Mouse (Mus musculus) thymus, adult 2 months (tissue): ENCODE data around the gene Gnb1. TPM values are rescaled to one million over a fixed set of nuclear protein-coding genes. Genes with fewer than 3 reads are reported as not detected.

ENCODE experiments used
- DNase-seq: peaks from one replicate; pipeline ENCODE4 v3.0.0; 2021
- H3K27ac ChIP-seq: fragments of 200-500 bp; 2 replicates; pipeline ENCODE4 v1.5.1; 2012; ENCODE audit warnings: low read length, control low read depth; ENCODE audit not compliant: control insufficient read depth, insufficient read depth
- H3K27me3 ChIP-seq: fragments of 200-500 bp; 2 replicates; pipeline ENCODE4 v1.6.1; 2012; ENCODE audit warnings: mild to moderate bottlenecking, low read length, moderate library complexity, mixed read lengths; ENCODE audit not compliant: control insufficient read depth, insufficient read depth
- H3K36me3 ChIP-seq: fragments of 200-500 bp; 2 replicates; pipeline ENCODE4 v1.6.1; 2012; ENCODE audit warnings: mild to moderate bottlenecking, low read length, moderate library complexity; ENCODE audit not compliant: control insufficient read depth, insufficient read depth
- H3K4me1 ChIP-seq: fragments of 200-500 bp; replicated peaks from 2 replicates; pipeline ENCODE4 v1.6.1; 2012; ENCODE audit warnings: low read length; ENCODE audit not compliant: control insufficient read depth, insufficient read depth
- H3K4me3 ChIP-seq: fragments of 200-500 bp; 2 replicates; pipeline ENCODE4 v1.5.1; 2012; ENCODE audit warnings: mild to moderate bottlenecking, low read length, control low read depth, moderate library complexity; ENCODE audit not compliant: control insufficient read depth, insufficient read depth
- CTCF ChIP-seq: fragments of 200-500 bp; IDR thresholded peaks from 2 replicates; pipeline ENCODE4 v1.5.1; 2012; ENCODE audit warnings: mild to moderate bottlenecking, control low read depth, low read length, moderate library complexity, borderline replicate concordance; ENCODE audit not compliant: control insufficient read depth, poor library complexity, insufficient read depth; ENCODE audit errors: extremely low read depth
- POLR2A ChIP-seq: fragments of 200-500 bp; IDR thresholded peaks from 2 replicates; pipeline ENCODE4 v1.6.1; 2012; ENCODE audit warnings: mild to moderate bottlenecking, low read length, control low read depth, moderate library complexity; ENCODE audit not compliant: control insufficient read depth, poor library complexity, insufficient read depth; ENCODE audit errors: extremely low read depth
- WGBS: fragments of 180-500 bp; shearing (Covaris S2); methylation state at CpG from one replicate; pipeline ENCODE4 v1.1.7; 2018; 5-methylcytosine and 5-hydroxymethylcytosine counted together
- polyA plus RNA-seq: library from polyadenylated mRNA; depleted of rRNA; stranded (reverse); fragments of >200 nt; gene quantifications from 2 replicates; pipeline ENCODE4 v1.2.3, GENCODE M21; 2012

Gene Gnb1
- polyA plus RNA-seq, 1 experiment: 850 TPM

DNA sequence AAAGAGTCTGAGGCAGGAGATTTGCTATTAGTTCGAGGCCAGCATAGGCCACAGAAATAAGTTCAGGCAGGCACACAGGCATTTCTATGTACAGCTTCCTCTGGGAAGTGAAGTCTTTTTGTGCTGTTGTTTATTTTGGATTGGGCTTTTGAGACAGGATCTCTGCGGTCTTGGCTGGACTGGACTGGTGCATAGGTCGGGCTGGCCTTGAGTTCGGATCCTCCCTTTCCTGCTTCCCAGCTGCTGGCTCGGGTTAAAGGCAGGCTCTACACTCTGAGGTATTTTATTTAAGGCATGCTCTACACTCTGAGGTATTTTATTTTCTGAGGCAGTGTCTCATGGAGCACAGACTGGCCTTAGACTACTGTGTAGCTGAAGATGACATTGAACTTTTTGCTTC, 34.6 kb downstream of the Gnb1 start:
- Histone ChIP-seq H3K4me1 (no peaks in the 10 kb centered on the region), H3K27ac (no peak overlapping the region), H3K36me3 (peaks cover 19% of the 10 kb centered on the region), H3K27me3 (no peaks in the 10 kb centered on the region), H3K4me3 (no peak overlapping the region)
- WGBS: 96% methylated on average over 5 of the region's 5 CpGs
- no peak for DNase-seq
- TF ChIP-seq CTCF: no peak
- TF ChIP-seq POLR2A: no peak

DNA sequence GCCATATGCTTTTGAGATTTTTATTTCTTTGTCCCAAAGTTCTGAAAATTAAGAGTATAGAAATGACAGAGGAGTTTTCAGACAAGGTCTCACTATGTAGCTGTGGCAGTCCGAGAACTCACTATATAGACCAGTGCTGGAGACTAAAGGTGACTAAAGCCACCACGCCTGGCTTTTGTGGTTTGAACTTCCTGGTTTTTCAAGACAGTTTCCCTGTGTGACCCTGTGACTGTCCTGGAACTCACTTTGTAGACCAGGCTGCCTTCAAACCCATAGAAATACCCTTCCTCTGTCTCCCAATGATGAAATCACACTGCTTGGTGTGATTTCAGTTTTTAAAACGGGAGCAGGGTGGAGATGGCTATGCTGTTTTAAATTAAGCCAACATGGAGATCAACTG, 38.1 kb downstream of the Gnb1 start:
- Histone ChIP-seq H3K27ac (no peak overlapping the region), H3K4me1 (no peaks in the 10 kb centered on the region), H3K4me3 (no peak overlapping the region), H3K36me3 (peaks cover 29% of the 10 kb centered on the region), H3K27me3 (no peaks in the 10 kb centered on the region)
- DNase-seq: no peak
- TF ChIP-seq CTCF: no peak
- no peak for TF ChIP-seq POLR2A
- WGBS: 77% methylated on average over 3 of the region's 3 CpGs

DNA sequence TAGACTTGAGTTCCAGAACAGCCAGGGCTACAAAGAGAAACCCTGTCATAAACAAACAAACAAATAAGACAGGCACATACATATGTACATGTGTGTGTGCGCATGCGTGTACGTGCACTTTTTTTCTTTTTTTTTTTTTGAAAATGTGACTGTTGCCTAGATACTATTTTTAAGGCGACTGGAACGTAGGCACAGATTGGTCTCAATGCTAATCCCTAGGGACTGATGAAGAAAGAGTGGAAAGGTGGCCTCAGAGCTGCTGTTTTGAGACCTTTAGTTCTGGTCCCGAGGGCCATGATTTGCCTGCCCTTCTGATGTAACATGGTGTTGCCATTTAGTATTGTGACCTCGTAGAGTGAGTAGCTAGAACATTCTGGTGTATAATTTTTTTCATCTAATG, 58.8 kb downstream of the Gnb1 start:
- no peak overlapping the region for H3K4me3 ChIP-seq
- no peaks in the 10 kb centered on the region for H3K4me1 ChIP-seq
- no peak overlapping the region for H3K27ac ChIP-seq
- WGBS: 97% methylated on average over 7 of the region's 7 CpGs
- H3K36me3 ChIP-seq: peaks cover 65% of the 10 kb centered on the region
- DNase-seq: no peak
- TF ChIP-seq CTCF (no peak), POLR2A (no peak)
- no peaks in the 10 kb centered on the region for H3K27me3 ChIP-seq

DNA sequence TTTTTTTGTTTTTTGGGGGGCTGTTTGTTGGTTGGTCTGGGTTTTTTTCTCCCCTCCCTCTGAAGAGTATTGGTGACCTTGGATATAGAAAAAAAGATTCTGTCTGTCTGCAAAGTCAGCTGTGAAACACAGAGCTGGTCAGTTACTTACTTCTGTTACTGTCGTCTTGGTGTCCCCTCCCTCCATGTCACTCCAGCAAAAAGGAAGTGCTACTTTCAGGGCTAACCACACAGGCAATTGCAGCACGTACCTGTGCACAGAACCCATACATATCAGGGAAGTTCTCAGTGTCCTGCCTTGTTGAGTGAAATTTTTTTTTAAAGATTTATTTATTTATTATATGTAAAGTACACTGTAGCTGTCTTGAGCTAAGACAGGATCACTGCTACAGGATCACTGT, 59.3 kb downstream of the Gnb1 start:
- H3K27me3 ChIP-seq: no peaks in the 10 kb centered on the region
- no peak overlapping the region for H3K27ac ChIP-seq
- no peaks in the 10 kb centered on the region for H3K4me1 ChIP-seq
- no peak overlapping the region for H3K4me3 ChIP-seq
- peaks cover 69% of the 10 kb centered on the region for H3K36me3 ChIP-seq
- TF ChIP-seq POLR2A (no peak), CTCF (no peak)
- no peak for DNase-seq
- WGBS: 47% methylated on average over 2 of the region's 2 CpGs

DNA sequence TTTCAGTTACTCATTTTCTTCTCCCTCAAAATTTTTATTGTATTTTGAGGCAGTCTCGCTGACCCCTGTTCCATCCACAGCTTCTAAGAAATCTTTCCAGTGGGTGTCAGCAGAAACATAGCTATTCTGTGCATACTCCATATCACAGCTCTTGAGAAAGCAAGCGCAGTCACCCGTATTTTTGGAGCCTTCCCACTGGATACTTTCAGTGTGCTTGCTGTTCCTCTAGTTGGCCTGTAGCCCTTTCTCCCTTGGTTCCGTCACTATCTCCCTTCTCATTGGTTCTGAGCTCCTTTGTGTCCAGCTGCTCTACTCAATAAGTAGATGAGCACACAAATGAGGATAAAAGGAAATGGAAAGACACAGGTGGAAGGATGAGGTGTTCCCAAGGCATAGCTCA, 59.9 kb downstream of the Gnb1 start:
- TF ChIP-seq POLR2A (no peak), CTCF (no peak)
- peaks cover 71% of the 10 kb centered on the region for H3K36me3 ChIP-seq
- H3K27ac ChIP-seq: no peak overlapping the region
- H3K27me3 ChIP-seq: no peaks in the 10 kb centered on the region
- WGBS: 94% methylated on average over 4 of the region's 4 CpGs
- no peaks in the 10 kb centered on the region for H3K4me1 ChIP-seq
- no peak for DNase-seq
- H3K4me3 ChIP-seq: no peak overlapping the region

DNA sequence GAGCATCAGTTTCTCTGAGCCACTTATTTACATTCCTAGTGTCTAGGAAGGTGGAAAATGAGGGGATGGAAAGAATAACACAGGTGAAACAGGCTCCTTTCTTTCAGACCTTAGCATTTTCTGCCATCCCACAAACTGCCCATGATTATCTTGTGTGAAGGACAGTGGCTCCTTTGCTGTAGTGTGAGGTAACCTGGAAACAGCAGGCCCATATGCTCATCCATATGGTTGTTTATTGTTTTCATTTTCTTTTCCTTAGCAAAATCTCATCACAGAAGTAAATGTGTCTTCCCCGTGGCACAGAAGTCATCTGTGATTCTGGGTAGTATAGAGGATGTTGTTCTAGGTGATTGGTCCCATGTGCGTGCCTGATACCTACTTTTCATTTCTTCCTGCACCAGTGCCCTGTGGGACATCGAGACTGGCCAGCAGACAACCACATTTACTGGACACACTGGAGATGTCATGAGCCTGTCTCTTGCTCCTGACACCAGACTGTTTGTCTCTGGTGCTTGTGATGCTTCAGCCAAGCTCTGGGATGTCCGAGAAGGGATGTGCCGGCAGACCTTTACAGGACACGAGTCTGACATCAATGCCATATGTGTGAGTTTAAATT, 61.9 kb downstream of the Gnb1 start:
- no peaks in the 10 kb centered on the region for H3K27me3 ChIP-seq
- 94% methylated on average over 6 of the region's 6 CpGs for WGBS

DNA sequence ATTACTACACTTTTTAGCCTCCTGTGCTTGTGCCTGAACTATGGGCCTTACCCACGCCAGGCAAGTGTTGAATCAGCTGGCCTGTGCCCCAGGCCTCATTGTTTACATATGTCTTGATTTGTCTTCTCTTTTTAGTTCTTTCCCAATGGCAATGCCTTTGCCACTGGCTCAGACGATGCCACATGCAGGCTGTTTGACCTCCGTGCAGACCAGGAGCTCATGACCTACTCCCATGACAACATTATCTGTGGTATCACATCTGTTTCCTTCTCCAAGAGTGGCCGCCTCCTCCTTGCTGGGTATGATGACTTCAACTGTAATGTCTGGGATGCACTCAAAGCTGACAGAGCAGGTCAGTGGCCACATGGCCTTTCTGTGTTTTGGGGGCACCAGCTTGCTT, 63.7 kb downstream of the Gnb1 start:
- no peak for DNase-seq
- H3K27me3 ChIP-seq: no peaks in the 10 kb centered on the region
- no peak overlapping the region for H3K4me3 ChIP-seq
- TF ChIP-seq CTCF (no peak), POLR2A (no peak)
- H3K27ac ChIP-seq: no peak overlapping the region
- no peaks in the 10 kb centered on the region for H3K4me1 ChIP-seq
- 92% methylated on average over 4 of the region's 4 CpGs for WGBS
- H3K36me3 ChIP-seq: peaks cover 86% of the 10 kb centered on the region

More for the DNA sequence above, 61.9 kb downstream of the Gnb1 start:
- no peak for DNase-seq
- Histone ChIP-seq H3K4me3 (no peak overlapping the region), H3K27ac (no peak overlapping the region), H3K36me3 (peaks cover 81% of the 10 kb centered on the region), H3K4me1 (no peaks in the 10 kb centered on the region)
- TF ChIP-seq CTCF (no peak), POLR2A (no peak)
